Mouse (Mus musculus) cerebellum, adult 18-20 months (tissue): Measurements from ENCODE around the gene Vmn1r221.
"Not testable (repeated sequence)": the region's sequence is repeated elsewhere in the genome, so short reads cannot be mapped to it uniquely, and the experiment has no call there.

ENCODE experiments used
- DNase-seq, 2 experiments: peaks; one replicate each; pipeline ENCODE4 v3.0.0; 2021

The Vmn1r221 gene

GRCm38 (mm10) chr13:23213827-23214226, at the start of gene Vmn1r221:
TSS of gene Vmn1r221 (plus strand) at chr13:23214127.
- DNase-seq: not testable (repeated sequence)

GRCm38 (mm10) chr13:23166471-23166870, 47.5 kb upstream of the Vmn1r221 start:
- not testable (repeated sequence) for DNase-seq

GRCm38 (mm10) chr13:23187875-23188274, 26.1 kb upstream of the Vmn1r221 start, which contains the start of gene Vmn1r220:
TSS of gene Vmn1r220 (minus strand) at chr13:23187975.
- no peak for DNase-seq

- not testable (repeated sequence) for DNase-seq
Observed at GRCm38 (mm10) chr13:23203885-23204284, 10.0 kb upstream of the Vmn1r221 start.

GRCm38 (mm10) chr13:23235847-23236246, 21.9 kb downstream of the Vmn1r221 start, which contains the start of gene Vmn1r222:
TSS of gene Vmn1r222 (minus strand) at chr13:23235947.
- not testable (repeated sequence) for DNase-seq

- not testable (repeated sequence) for DNase-seq
Observed at GRCm38 (mm10) chr13:23246834-23247233, 32.9 kb downstream of the Vmn1r221 start, which contains the start of gene Vmn1r223. TSS of gene Vmn1r223 (plus strand) at chr13:23247134.

GRCm38 (mm10) chr13:23258546-23259048, 44.7 kb downstream of the Vmn1r221 start:
- no peak for DNase-seq

GRCm38 (mm10) chr13:23268606-23269005, 54.7 kb downstream of the Vmn1r221 start:
- not testable (repeated sequence) for DNase-seq

- DNase-seq: not testable (repeated sequence)
Observed at GRCm38 (mm10) chr13:23269127-23269526, 55.2 kb downstream of the Vmn1r221 start.

GRCm38 (mm10) chr13:23269681-23270080, 55.8 kb downstream of the Vmn1r221 start:
- no peak for DNase-seq

- DNase-seq: peak in 1 of 2 experiments; percentile 19
Observed at GRCm38 (mm10) chr13:23270321-23271101, 56.6 kb downstream of the Vmn1r221 start.
